Mouse (Mus musculus) ES-E14 (cell line): ENCODE results near the gene Serhl. TPM values are rescaled to one million over a fixed set of nuclear protein-coding genes. Genes with fewer than 3 reads are reported as not detected.

Source experiments
- DNase-seq: peaks from one replicate; pipeline ENCODE4 v3.0.0-alpha.2; 2013; ENCODE audit warnings: low read depth, low spot score
- H3K27ac ChIP-seq: 2 replicates; pipeline ENCODE4 v1.5.1; 2012; ENCODE audit warnings: low read depth, mild to moderate bottlenecking, low read length, moderate library complexity, mixed read lengths; ENCODE audit not compliant: poor library complexity, insufficient read depth, severe bottlenecking
- H3K36me3 ChIP-seq: 2 replicates; pipeline ENCODE4 v1.6.1; 2012; ENCODE audit warnings: mild to moderate bottlenecking, low read length, moderate library complexity, mixed read lengths; ENCODE audit not compliant: control insufficient read depth, poor library complexity, insufficient read depth, severe bottlenecking
- H3K4me1 ChIP-seq, 2 experiments: fragments of 150-350 bp in 1 of 2; sonication (generic) in 1 of 2; 2 replicates each; pipeline ENCODE4 v1.6.1; 2012; ENCODE audit warnings: low read length in 2 of 2, mild to moderate bottlenecking in 1 of 2, mixed read lengths in 1 of 2; ENCODE audit not compliant: control insufficient read depth in 2 of 2, insufficient read depth in 2 of 2, poor library complexity in 1 of 2
- H3K4me3 ChIP-seq, 2 experiments: fragments of 150-350 bp in 1 of 2; sonication (generic) in 1 of 2; 2 replicates each; pipeline ENCODE4 v1.5.1; 2012; ENCODE audit warnings: low read length in 2 of 2, low read depth in 1 of 2, mild to moderate bottlenecking in 1 of 2, mixed read lengths in 1 of 2; ENCODE audit not compliant: insufficient read depth in 1 of 2, poor library complexity in 1 of 2, severe bottlenecking in 1 of 2
- H3K9ac ChIP-seq: 2 replicates; pipeline ENCODE4 v1.6.1; 2012; ENCODE audit warnings: low read depth, mild to moderate bottlenecking, low read length, mixed read lengths; ENCODE audit not compliant: poor library complexity, insufficient read depth, severe bottlenecking
- H3K9me3 ChIP-seq: fragments of 150-350 bp; sonication (generic); 2 replicates; pipeline ENCODE4 v1.6.1; 2012; ENCODE audit warnings: low read depth, mild to moderate bottlenecking, low read length; ENCODE audit not compliant: control insufficient read depth, insufficient read depth
- CHD2 ChIP-seq: IDR thresholded peaks from 2 replicates; pipeline ENCODE4 v1.6.1; 2014; ENCODE audit warnings: mild to moderate bottlenecking, low read depth, low read length, inconsistent platforms
- HCFC1 ChIP-seq: IDR thresholded peaks from 2 replicates; pipeline ENCODE4 v1.6.1; 2012; ENCODE audit warnings: low read length, inconsistent platforms, borderline replicate concordance; ENCODE audit not compliant: insufficient read depth
- MAFK ChIP-seq: IDR thresholded peaks from 2 replicates; pipeline ENCODE4 v1.6.1; 2014; ENCODE audit warnings: mild to moderate bottlenecking, low read depth, low read length, inconsistent platforms; ENCODE audit not compliant: insufficient read depth
- ZC3H11A ChIP-seq: IDR thresholded peaks from 2 replicates; pipeline ENCODE4 v1.6.1; 2012; ENCODE audit warnings: low read depth, mild to moderate bottlenecking, inconsistent platforms, low read length, borderline replicate concordance
- ZNF384 ChIP-seq: IDR thresholded peaks from 2 replicates; pipeline ENCODE4 v1.6.1; 2012; ENCODE audit warnings: low read depth, low read length, inconsistent platforms
- in situ Hi-C, 2 experiments: fragments of 600-800 bp; cut with MboI; formaldehyde crosslinking; loops; one replicate each; pipeline ENCODE4 v1.15.1; 2025; ENCODE audit warnings: low sequenced_read_pairs in 2 of 2, inconsistent platforms in 1 of 2; ENCODE audit not compliant: unreplicated experiment in 2 of 2
- total RNA-seq: library from RNA; depleted of rRNA; stranded (reverse); fragments of 300-350 nt; gene quantifications from 2 replicates; pipeline ENCODE4 v1.2.3, GENCODE M21; 2012

The Serhl gene
- total RNA-seq, 1 experiment, result 16.3 TPM

DNA sequence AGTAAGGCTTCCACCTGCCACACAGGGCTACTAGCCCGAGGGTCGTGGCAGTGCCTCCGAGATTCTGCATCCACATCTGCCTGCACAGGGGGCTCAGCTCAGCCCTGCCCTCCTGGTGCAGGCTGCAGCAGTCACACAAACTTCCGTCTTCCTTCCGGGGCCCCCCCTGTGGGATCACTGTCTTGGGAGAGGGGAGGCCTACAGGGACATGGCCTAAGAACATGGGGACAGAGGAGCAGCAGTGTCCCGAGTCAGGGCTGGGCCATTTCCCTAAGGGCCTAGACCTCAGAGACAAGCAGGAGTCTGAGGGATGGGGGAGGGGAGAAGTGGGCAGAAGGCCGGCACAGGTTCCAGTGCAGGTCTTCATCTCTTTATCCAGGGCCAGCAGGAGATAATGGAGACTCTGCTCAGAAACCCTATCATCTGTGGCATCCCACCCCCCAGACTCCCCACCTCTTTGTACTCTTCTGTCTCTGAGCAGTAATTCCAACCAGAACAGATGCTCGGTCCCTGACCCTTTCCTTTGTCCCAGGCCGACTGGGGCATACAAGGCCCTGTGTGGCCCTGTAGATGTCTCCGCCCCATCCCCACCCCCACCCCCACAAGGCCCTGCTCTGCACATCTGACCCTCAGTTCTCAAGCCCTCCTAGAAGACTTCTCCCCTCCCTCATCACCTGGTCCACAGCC is 71.9 kb downstream of the Serhl start:
- Histone ChIP-seq H3K9me3 (no peaks in the 10 kb centered on the region), H3K27ac (no peak overlapping the region), H3K4me1 (peaks cover 6 to 29% of the 10 kb centered on the region in 2 experiments; a peak in 2 of 4 replicates), H3K9ac (peak overlapping the region; percentile 45), H3K4me3 (no peak overlapping the region), H3K36me3 (peaks cover 36% of the 10 kb centered on the region; the same call in 1 of the 2 replicates)
- in situ Hi-C loops, result no loop called here
- DNase-seq, result no peak
- TF ChIP-seq CHD2 (no peak), ZC3H11A (no peak), MAFK (no peak), HCFC1 (no peak), ZNF384 (no peak)

GRCm38 (mm10) chr15:83162001-83162400 is 72.7 kb downstream of the Serhl start:
- DNase-seq, result no peak
- Histone ChIP-seq H3K36me3 (peaks cover 32% of the 10 kb centered on the region; the same call in 1 of the 2 replicates), H3K9ac (no peak overlapping the region), H3K4me1 (peaks cover 7 to 27% of the 10 kb centered on the region in 2 experiments; a peak in 2 of 4 replicates), H3K4me3 (no peak overlapping the region), H3K27ac (no peak overlapping the region), H3K9me3 (no peaks in the 10 kb centered on the region)
- in situ Hi-C loops, result no loop called here
- TF ChIP-seq MAFK (no peak), ZNF384 (no peak), ZC3H11A (no peak), HCFC1 (no peak), CHD2 (no peak)

DNA sequence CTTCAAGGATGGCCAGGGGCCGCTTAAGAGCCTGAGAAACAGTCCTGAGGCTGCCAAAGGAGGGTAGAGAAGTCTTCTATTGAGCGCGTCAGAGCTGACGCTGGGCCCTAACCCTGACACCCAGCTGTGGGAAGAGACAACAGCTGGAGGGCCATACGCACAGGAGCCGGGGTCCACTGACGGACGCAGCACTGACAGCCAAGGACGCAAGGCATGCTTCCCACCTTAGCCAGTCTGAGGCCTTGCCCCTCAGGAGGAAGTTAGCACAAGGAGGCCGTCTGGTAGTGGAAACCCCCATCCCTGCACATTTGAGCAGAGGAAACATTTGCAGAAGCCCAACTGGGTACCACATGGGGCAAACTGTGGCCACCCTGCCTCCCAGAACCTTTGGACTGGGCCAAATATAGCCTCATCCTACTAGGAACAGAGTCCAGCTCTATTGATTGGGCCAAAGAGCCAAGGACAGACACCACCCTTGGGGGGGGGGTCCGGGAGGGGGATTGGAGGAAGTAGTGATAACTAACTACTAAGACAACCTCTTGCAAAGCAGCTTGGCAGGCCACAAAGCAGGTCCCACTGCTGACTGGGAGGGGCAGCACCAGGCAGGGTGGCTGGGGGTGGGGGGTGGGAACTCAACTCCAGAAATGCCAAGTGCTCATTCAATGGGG is 73.6 kb downstream of the Serhl start:
- peaks cover 31% of the 10 kb centered on the region; the same call in 1 of the 2 replicates for H3K36me3 ChIP-seq
- no peak overlapping the region for H3K9ac ChIP-seq
- no peaks in the 10 kb centered on the region for H3K9me3 ChIP-seq
- H3K4me1 ChIP-seq, result peaks cover 7 to 32% of the 10 kb centered on the region in 2 experiments; a peak in 2 of 4 replicates
- DNase-seq, result no peak
- H3K27ac ChIP-seq, result no peak overlapping the region
- no peak for TF ChIP-seq MAFK
- no peak for TF ChIP-seq CHD2
- TF ChIP-seq ZC3H11A, result no peak
- no peak for TF ChIP-seq ZNF384
- TF ChIP-seq HCFC1, result no peak
- no peak overlapping the region for H3K4me3 ChIP-seq
- in situ Hi-C loops, result no loop called here

- Histone ChIP-seq H3K27ac (no peak overlapping the region; the same call in 1 of the 2 replicates), H3K4me3 (no peak overlapping the region; a peak in 1 of 4 replicates), H3K36me3 (peaks cover 15% of the 10 kb centered on the region; the same call in 1 of the 2 replicates), H3K4me1 (peaks cover 7 to 26% of the 10 kb centered on the region in 2 experiments; a peak in 2 of 4 replicates), H3K9me3 (no peaks in the 10 kb centered on the region), H3K9ac (0 out of 2 replicates have a peak overlapping the region, but pooled peaks have one; percentile 3)
- in situ Hi-C loops, result no loop called here
- TF ChIP-seq MAFK (no peak), ZC3H11A (no peak), CHD2 (no peak), HCFC1 (no peak), ZNF384 (no peak)
- DNase-seq, result no peak
These were observed 75.7 kb downstream of the Serhl start for GRCm38 (mm10) chr15:83164971-83165471.
